In genomic region chr10:44724575-44724974, GRCm38 (mm10) we compare ENCODE assay signal across 17 mouse cellular contexts.
DNase-seq lines count a peak whose midpoint lies in the region; ATAC-seq and TF ChIP-seq lines count a peak whose summit lies in the region.
"Had no signal": no experiment of that assay in that cellular context is flagged by ENCODE, and none has a peak within 500 bp of the region (broad histone marks: within the 10 kb centered on the region; RNA-seq: fewer than 3 reads in every experiment).

No protein-coding gene starts in this region.

- no peak for TF ChIP-seq RAD21 in MEL (IDR thresholded peaks at IDR 0.05; ENCODE audit: low read depth, low read length)

- peak; percentile 15; the same call in 1 of the 2 replicates for ATAC-seq in G1E (ENCODE audit: extremely low read depth, insufficient number of reproducible peaks, low FRiP score, poor library complexity, severe bottlenecking)

- DNase-seq in G1E (ENCODE audit: low spot score) (no peak), MEL (ENCODE audit: low read depth, low spot score) (peak; percentile 9)
- DNase-seq in kidney, adult 2 months = no peak
- DNase-seq in frontal cortex, postnatal 36 days (ENCODE audit: low spot score in 2 of 2) = no peak
- DNase-seq: adrenal gland, adult 2 months; adrenal gland, adult 8-10 months; adrenal gland, postnatal 10 days; adrenal gland, postnatal 14 days; adrenal gland, postnatal 25 days; adrenal gland, postnatal 36 days; B cell, adult 2 months; cerebellum, adult 11 months; cerebellum, adult 11-12 months; cerebellum, adult 18-20 months; cerebellum, adult 2 months; cerebellum, adult 8-10 months had no signal

- WGBS in kidney, adult 2 months = 74% methylated on average over 3 of the region's 3 CpGs

- 0 out of 2 replicates have a peak overlapping the region, but pooled peaks have one; percentile 7 for H3K27ac ChIP-seq in MEL (ENCODE audit: control insufficient read depth, low read depth, low read length)
- no peak overlapping the region for H3K27ac ChIP-seq in kidney, adult 2 months (ENCODE audit: insufficient read depth, low read depth, low read length)

- TF ChIP-seq CTCF in G1E (IDR thresholded peaks at IDR 0.05; ENCODE audit: low read depth, low read length) = no peak
- TF ChIP-seq CTCF in MEL (IDR thresholded peaks at IDR 0.05 in 2 of 3, conservative IDR thresholded peaks at IDR 0.05 in 1 of 3; ENCODE audit: control insufficient read depth in 1 of 3, insufficient read depth in 1 of 3, low read depth in 2 of 3, low read length in 3 of 3, poor library complexity in 1 of 3, severe bottlenecking in 1 of 3) = no peak
- no peak for TF ChIP-seq CTCF in kidney, adult 2 months (conservative IDR thresholded peaks at IDR 0.05; ENCODE audit: insufficient read depth, insufficient read length, low read depth, low read length)

- H3K4me1 ChIP-seq in G1E (ENCODE audit: insufficient read depth, low read depth, low read length) (peaks cover 16% of the 10 kb centered on the region), MEL (ENCODE audit: control insufficient read depth in 1 of 2, insufficient read depth in 2 of 2, low read length in 2 of 2) (peaks cover 6% of the 10 kb centered on the region in 2 experiments; a peak in 3 of 4 replicates)
- H3K4me1 ChIP-seq in kidney, adult 2 months (ENCODE audit: control insufficient read depth, insufficient read depth, low read length) = no peaks in the 10 kb centered on the region

- no peaks in the 10 kb centered on the region for H3K36me3 ChIP-seq in G1E (replicated peaks)
- H3K36me3 ChIP-seq in MEL (ENCODE audit: control insufficient read depth in 1 of 2, insufficient read depth in 2 of 2, low read length in 2 of 2) = peaks cover 0 to 10% of the 10 kb centered on the region in 2 experiments; a peak in 2 of 4 replicates
- no peaks in the 10 kb centered on the region for H3K36me3 ChIP-seq in kidney, adult 2 months (ENCODE audit: control insufficient read depth, insufficient read depth, low read length)

- no peak overlapping the region; the same call in 1 of the 2 replicates for H3K4me3 ChIP-seq in G1E (ENCODE audit: low read depth, low read length)
- no peak overlapping the region for H3K4me3 ChIP-seq in MEL (ENCODE audit: control insufficient read depth in 1 of 2, insufficient read depth in 1 of 2, low read depth in 2 of 2, low read length in 2 of 2)
- H3K4me3 ChIP-seq in kidney, adult 2 months (ENCODE audit: insufficient read depth, low read depth, low read length) = no peak overlapping the region

- H3K9ac ChIP-seq in MEL (ENCODE audit: control insufficient read depth, low read depth, low read length, poor library complexity, severe bottlenecking) = no peak overlapping the region

- H3K79me2 ChIP-seq in MEL (ENCODE audit: control insufficient read depth, insufficient read depth, low read length, poor library complexity) = no peaks in the 10 kb centered on the region

- peak; percentile 43 to 66; a peak in 2 of 4 replicates for TF ChIP-seq EP300 in MEL (IDR thresholded peaks at IDR 0.05; ENCODE audit: low read depth in 1 of 2, low read length in 2 of 2)

- H3K9me3 ChIP-seq in G1E (replicated peaks) (no peaks in the 10 kb centered on the region), MEL (replicated peaks; ENCODE audit: insufficient read depth, low read length) (no peaks in the 10 kb centered on the region)

- no peak for TF ChIP-seq POLR2A in MEL (IDR thresholded peaks at IDR 0.05; ENCODE audit: control insufficient read depth in 1 of 2, insufficient read depth in 1 of 2, low read depth in 1 of 2, low read length in 2 of 2, poor library complexity in 1 of 2)
- TF ChIP-seq POLR2A in kidney, adult 2 months (IDR thresholded peaks at IDR 0.05; ENCODE audit: low read depth, low read length) = no peak

- H3K27me3 ChIP-seq in G1E (ENCODE audit: insufficient read depth, low read length) (no peaks in the 10 kb centered on the region), MEL (ENCODE audit: control insufficient read depth in 1 of 2, insufficient read depth in 2 of 2, low read length in 2 of 2) (no peaks in the 10 kb centered on the region)
- no peaks in the 10 kb centered on the region for H3K27me3 ChIP-seq in kidney, adult 2 months (replicated peaks; ENCODE audit: control insufficient read depth, insufficient read depth, low read length)
- H3K27me3 ChIP-seq: Patski had no signal

TF ChIP-seq in MEL, 35 proteins besides CTCF, POLR2A, EP300 and RAD21:
- TF ChIP-seq ZC3H11A (IDR thresholded peaks at IDR 0.05; ENCODE audit: low read depth, low read length) (no peak), MEF2A (IDR thresholded peaks at IDR 0.05; ENCODE audit: extremely low read depth, insufficient replicate concordance, low read depth, low read length, poor library complexity, severe bottlenecking) (no peak), E2F4 (IDR thresholded peaks at IDR 0.05; ENCODE audit: borderline replicate concordance, low read depth, low read length) (no peak), KAT2A (conservative IDR thresholded peaks at IDR 0.05; ENCODE audit: low read depth, low read length) (no peak), NELFE (IDR thresholded peaks at IDR 0.05; ENCODE audit: low read depth, low read length) (no peak), JUND (IDR thresholded peaks at IDR 0.05; ENCODE audit: low read depth, low read length) (no peak), MAFK (IDR thresholded peaks at IDR 0.05; ENCODE audit: borderline replicate concordance, low read depth, low read length) (no peak), ETS1 (IDR thresholded peaks at IDR 0.05; ENCODE audit: low read depth, low read length) (no peak), TCF12 (IDR thresholded peaks at IDR 0.05; ENCODE audit: low read depth, low read length) (no peak; the same call in 1 of the 2 replicates), TAL1 (IDR thresholded peaks at IDR 0.05; ENCODE audit: low read length) (no peak), POLR2AphosphoS5 (IDR thresholded peaks at IDR 0.05; ENCODE audit: borderline replicate concordance, low read depth, low read length) (no peak), MXI1 (IDR thresholded peaks at IDR 0.05; ENCODE audit: low read depth, low read length) (no peak), ELF1 (IDR thresholded peaks at IDR 0.05; ENCODE audit: low read depth, low read length) (no peak), GATA1 (IDR thresholded peaks at IDR 0.05; ENCODE audit: low read depth, low read length) (peak; percentile 51; the same call in 1 of the 2 replicates), ZNF384 (IDR thresholded peaks at IDR 0.05; ENCODE audit: low read depth, low read length) (peak; percentile 56)
